Mouse (Mus musculus) hindbrain, embryonic 13.5 days (tissue): ENCODE measurements around the gene Mlec. TPM values are rescaled to one million over a fixed set of nuclear protein-coding genes. Genes with fewer than 3 reads are reported as not detected.
A peak's percentile ranks its signal among the peaks of the same experiment; 100 is the strongest.

Experiments used
- ATAC-seq: fragments of 200-750 bp; cut with Nextera tagmentation; 2 replicates; pipeline ENCODE4 v1.8.0; 2017; ENCODE audit warnings: moderate TSS enrichment; ENCODE audit not compliant: low FRiP score
- H3K27ac ChIP-seq: fragments of 300-500 bp; sonication (generic); 2 replicates; pipeline ENCODE4 v1.5.1; 2015; ENCODE audit warnings: inconsistent platforms, mild to moderate bottlenecking, moderate library complexity
- H3K27me3 ChIP-seq: fragments of 300-500 bp; sonication (generic); 2 replicates; pipeline ENCODE4 v1.6.1; 2015; ENCODE audit warnings: mild to moderate bottlenecking, inconsistent platforms
- H3K36me3 ChIP-seq: fragments of 300-500 bp; sonication (generic); 2 replicates; pipeline ENCODE4 v1.6.1; 2015; ENCODE audit warnings: mild to moderate bottlenecking, inconsistent platforms
- H3K4me1 ChIP-seq: fragments of 300-500 bp; sonication (generic); replicated peaks from 2 replicates; pipeline ENCODE4 v1.6.1; 2015; ENCODE audit warnings: inconsistent platforms
- H3K4me2 ChIP-seq: fragments of 300-500 bp; sonication (generic); 2 replicates; pipeline ENCODE4 v1.6.1; 2015; ENCODE audit warnings: inconsistent platforms, mild to moderate bottlenecking, moderate library complexity
- H3K4me3 ChIP-seq: fragments of 300-500 bp; sonication (generic); 2 replicates; pipeline ENCODE4 v1.5.1; 2015; ENCODE audit warnings: mild to moderate bottlenecking, inconsistent platforms
- H3K9ac ChIP-seq: fragments of 300-500 bp; sonication (generic); 2 replicates; pipeline ENCODE4 v1.6.1; 2015; ENCODE audit warnings: mild to moderate bottlenecking, inconsistent platforms
- H3K9me3 ChIP-seq: fragments of 300-500 bp; sonication (generic); 2 replicates; pipeline ENCODE4 v1.6.1; 2016; ENCODE audit warnings: inconsistent platforms
- WGBS: fragments of 180-500 bp; shearing (Covaris S2); methylation state at CpG from one replicate; pipeline ENCODE4 v1.1.7; 2015; 5-methylcytosine and 5-hydroxymethylcytosine counted together
- polyA plus RNA-seq: library from polyadenylated mRNA; unstranded; fragments of >200 nt; fragmentation: Nextera tagmentation; extraction: Ambion mirVana; gene quantifications from 2 replicates; pipeline ENCODE4 v1.2.1, GENCODE M21; 2015

Mlec gene
- polyA plus RNA-seq, 1 experiment from 2014 or later, result 27.2 TPM

GRCm38 (mm10) chr5:115188824-115189223 lies 30.8 kb upstream of the Mlec start:
- peaks cover 47% of the 10 kb centered on the region for H3K27me3 ChIP-seq
- no peak for ATAC-seq

GRCm38 (mm10) chr5:115187188-115188131 lies 29.5 kb upstream of the Mlec start:
- WGBS, result 18% methylated on average over 26 of the region's 26 CpGs
- Histone ChIP-seq H3K9me3 (no peaks in the 10 kb centered on the region), H3K4me2 (peak overlapping the region; percentile 40), H3K9ac (0 out of 2 replicates have a peak overlapping the region, but pooled peaks have one; percentile 46), H3K4me3 (no peak overlapping the region), H3K27me3 (peaks cover 38% of the 10 kb centered on the region), H3K27ac (peak overlapping the region; percentile 81), H3K4me1 (peaks cover 76% of the 10 kb centered on the region), H3K36me3 (no peaks in the 10 kb centered on the region)
- peak; percentile 70; the same call in 1 of the 2 replicates for ATAC-seq

More at GRCm38 (mm10) chr5:115188824-115189223, 30.8 kb upstream of the Mlec start:
- Histone ChIP-seq H3K9me3 (no peaks in the 10 kb centered on the region), H3K36me3 (no peaks in the 10 kb centered on the region), H3K9ac (no peak overlapping the region), H3K27ac (no peak overlapping the region), H3K4me1 (peaks cover 77% of the 10 kb centered on the region), H3K4me2 (no peak overlapping the region), H3K4me3 (no peak overlapping the region)
- 51% methylated on average over 5 of the region's 5 CpGs for WGBS

DNA sequence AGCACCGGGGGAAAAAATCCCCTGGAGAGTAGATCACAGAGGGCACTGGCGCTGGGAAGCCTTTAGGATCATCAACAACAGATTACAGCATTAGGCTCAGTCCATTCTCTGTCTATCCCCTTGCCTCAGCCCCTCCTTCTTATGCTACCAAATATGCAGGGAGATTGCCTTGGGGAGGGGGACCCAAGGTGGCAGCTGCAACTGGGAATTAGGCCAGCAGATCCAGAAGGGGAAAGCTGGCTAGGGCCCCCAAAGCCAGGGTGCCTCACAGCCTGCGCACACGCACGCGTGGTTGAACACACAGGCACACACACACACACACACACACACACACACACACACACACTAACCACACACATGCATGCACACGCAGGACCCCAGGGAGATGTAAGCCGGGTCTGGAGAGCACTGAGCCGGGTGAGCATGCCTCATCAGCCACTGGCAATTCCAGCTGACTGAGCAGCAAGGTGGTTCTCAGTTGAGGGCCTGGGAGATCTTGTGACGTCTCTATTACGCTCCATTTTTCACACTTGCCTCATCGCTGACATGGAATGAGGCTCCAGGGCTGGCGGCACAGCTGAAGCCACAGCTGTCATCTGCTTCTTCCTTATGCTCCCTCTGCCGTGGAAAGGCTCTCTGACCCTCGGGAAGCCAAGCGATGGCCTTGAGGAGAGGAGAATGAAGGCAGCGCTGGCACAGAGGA lies 28.5 kb upstream of the Mlec start:
- peaks cover 32% of the 10 kb centered on the region for H3K27me3 ChIP-seq
- H3K9me3 ChIP-seq, result no peaks in the 10 kb centered on the region
- H3K4me1 ChIP-seq, result peaks cover 76% of the 10 kb centered on the region
- peak; percentile 59 for ATAC-seq
- WGBS, result 26% methylated on average over 17 of the region's 17 CpGs
- H3K9ac ChIP-seq, result peak overlapping the region; percentile 46; the same call in 1 of the 2 replicates
- peak overlapping the region; percentile 40 for H3K4me2 ChIP-seq
- H3K36me3 ChIP-seq, result no peaks in the 10 kb centered on the region
- H3K4me3 ChIP-seq, result peak overlapping the region; percentile 11; the same call in 1 of the 2 replicates
- peak overlapping the region; percentile 81 for H3K27ac ChIP-seq

DNA sequence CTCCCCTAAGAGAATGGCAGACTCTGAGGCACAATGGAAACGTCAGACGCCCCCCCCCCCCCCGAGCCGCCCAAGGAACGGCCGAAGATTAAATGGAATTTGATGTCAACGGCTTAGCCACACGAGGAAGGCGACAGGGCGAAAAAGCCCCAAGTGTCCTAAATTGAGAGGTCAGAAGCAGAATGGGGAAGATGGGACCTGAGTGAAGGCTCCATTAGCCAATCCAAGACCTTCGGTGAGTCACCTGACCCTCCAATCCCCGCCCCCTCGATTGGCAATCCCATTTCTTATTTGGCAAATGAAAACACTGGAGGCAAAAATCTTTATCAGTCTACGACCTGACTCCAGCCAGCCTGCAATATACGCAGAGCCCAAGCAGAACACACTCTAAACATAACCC lies 26.7 kb upstream of the Mlec start:
- peak overlapping the region; percentile 55 for H3K9ac ChIP-seq
- H3K36me3 ChIP-seq, result no peaks in the 10 kb centered on the region
- peak overlapping the region; percentile 52 for H3K27ac ChIP-seq
- H3K27me3 ChIP-seq, result peaks cover 16% of the 10 kb centered on the region
- H3K4me2 ChIP-seq, result peak overlapping the region; percentile 45
- H3K4me1 ChIP-seq, result peaks cover 67% of the 10 kb centered on the region
- no peaks in the 10 kb centered on the region for H3K9me3 ChIP-seq
- WGBS, result 20% methylated on average over 15 of the region's 15 CpGs
- no peak for ATAC-seq
- peak overlapping the region; percentile 30 for H3K4me3 ChIP-seq

- no peaks in the 10 kb centered on the region for H3K9me3 ChIP-seq
- ATAC-seq, result no peak
- peaks cover 10% of the 10 kb centered on the region for H3K27me3 ChIP-seq
- H3K36me3 ChIP-seq, result no peaks in the 10 kb centered on the region
- H3K27ac ChIP-seq, result no peak overlapping the region
- no peak overlapping the region for H3K4me2 ChIP-seq
- peaks cover 66% of the 10 kb centered on the region for H3K4me1 ChIP-seq
- 93% methylated on average over 10 of the region's 10 CpGs for WGBS
- H3K4me3 ChIP-seq, result no peak overlapping the region
- H3K9ac ChIP-seq, result no peak overlapping the region
Measured at GRCm38 (mm10) chr5:115183482-115183881, 25.5 kb upstream of the Mlec start.

DNA sequence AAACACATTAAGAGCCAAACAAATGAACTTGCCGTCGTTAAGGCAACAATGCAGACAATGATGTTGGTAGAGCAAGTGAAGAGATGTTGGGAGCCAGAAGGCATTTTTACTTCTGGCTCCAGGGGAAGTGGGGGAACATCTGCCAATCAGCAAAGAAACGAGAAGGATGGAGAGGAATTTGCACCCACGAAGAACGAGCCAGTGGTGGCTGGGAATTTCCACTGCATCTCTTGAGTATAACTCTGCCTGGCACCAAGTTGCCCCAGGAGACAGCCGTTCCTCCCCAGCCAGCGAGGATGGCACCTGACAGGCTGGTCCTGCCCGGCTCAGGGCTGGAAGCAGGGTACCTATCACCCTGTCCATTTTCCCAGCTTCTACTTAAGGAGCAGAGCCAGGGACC lies 24.9 kb upstream of the Mlec start:
- peak overlapping the region; percentile 12; the same call in 1 of the 2 replicates for H3K27ac ChIP-seq
- peaks cover 66% of the 10 kb centered on the region for H3K4me1 ChIP-seq
- no peak overlapping the region for H3K4me3 ChIP-seq
- peaks cover 12% of the 10 kb centered on the region for H3K27me3 ChIP-seq
- no peak overlapping the region for H3K9ac ChIP-seq
- no peaks in the 10 kb centered on the region for H3K36me3 ChIP-seq
- no peak for ATAC-seq
- 79% methylated on average over 8 of the region's 8 CpGs for WGBS
- no peaks in the 10 kb centered on the region for H3K9me3 ChIP-seq
- H3K4me2 ChIP-seq, result no peak overlapping the region

DNA sequence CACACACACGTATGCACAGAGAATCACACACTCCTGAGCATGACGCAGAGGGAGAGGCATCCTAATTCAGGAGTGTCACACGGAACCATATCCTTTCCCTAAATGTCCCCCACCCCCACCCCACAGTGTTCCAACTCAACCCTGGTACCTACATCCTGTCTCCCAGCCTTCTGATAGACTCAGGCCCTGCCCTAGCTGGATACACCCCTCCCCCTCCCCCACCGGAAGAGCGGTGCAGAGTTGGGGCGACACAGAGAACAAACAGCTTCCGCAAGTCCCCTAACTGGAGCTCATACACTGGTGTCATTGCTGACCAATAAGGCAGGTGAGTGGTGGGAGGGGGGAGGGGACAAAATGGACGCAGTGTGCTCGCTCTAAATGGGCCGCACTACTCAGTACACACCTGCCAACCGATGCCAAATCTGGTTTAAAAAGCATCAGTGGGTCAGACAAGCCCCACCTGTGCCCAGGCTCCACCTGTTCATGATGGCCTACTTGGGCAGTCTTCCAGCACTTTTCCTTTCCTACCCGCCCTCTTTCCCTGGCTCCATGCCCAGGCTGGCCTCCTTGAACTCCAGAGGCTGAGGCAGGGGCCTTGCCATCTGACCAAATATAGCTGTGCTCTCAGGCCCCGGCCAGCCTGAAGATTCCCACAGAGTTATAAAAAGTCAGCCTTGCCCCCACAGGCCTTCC lies 23.4 kb upstream of the Mlec start:
- H3K4me1 ChIP-seq, result peaks cover 57% of the 10 kb centered on the region
- no peak overlapping the region for H3K4me3 ChIP-seq
- no peak for ATAC-seq
- H3K9me3 ChIP-seq, result no peaks in the 10 kb centered on the region
- WGBS, result 83% methylated on average over 13 of the region's 13 CpGs
- no peak overlapping the region for H3K4me2 ChIP-seq
- peaks cover 12% of the 10 kb centered on the region for H3K27me3 ChIP-seq
- no peaks in the 10 kb centered on the region for H3K36me3 ChIP-seq
- no peak overlapping the region for H3K27ac ChIP-seq
- H3K9ac ChIP-seq, result no peak overlapping the region

DNA sequence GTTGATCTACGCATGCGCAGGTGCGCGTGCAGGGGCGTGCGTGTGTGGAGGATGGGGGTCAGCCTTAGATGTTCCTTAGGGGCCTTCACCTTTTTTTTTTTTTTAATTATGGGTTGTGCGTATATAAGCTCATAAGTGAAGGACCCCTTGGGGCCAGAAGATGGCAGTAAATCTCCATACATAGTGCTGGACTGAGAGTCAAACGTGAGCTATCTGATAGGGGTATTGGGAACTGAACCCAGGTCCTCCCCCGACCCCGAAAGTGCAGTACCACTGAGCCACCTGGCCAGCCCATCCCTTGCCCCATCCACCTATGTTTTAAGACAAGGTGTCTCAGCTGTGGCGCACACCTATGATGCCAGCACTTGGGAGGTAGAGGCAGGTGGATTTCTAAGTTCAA lies 21.6 kb upstream of the Mlec start:
- H3K4me1 ChIP-seq, result peaks cover 40% of the 10 kb centered on the region
- H3K4me2 ChIP-seq, result no peak overlapping the region
- peaks cover 12% of the 10 kb centered on the region for H3K27me3 ChIP-seq
- H3K27ac ChIP-seq, result no peak overlapping the region
- H3K4me3 ChIP-seq, result no peak overlapping the region
- 93% methylated on average over 11 of the region's 11 CpGs for WGBS
- no peaks in the 10 kb centered on the region for H3K9me3 ChIP-seq
- no peak for ATAC-seq
- H3K36me3 ChIP-seq, result no peaks in the 10 kb centered on the region
- no peak overlapping the region for H3K9ac ChIP-seq

DNA sequence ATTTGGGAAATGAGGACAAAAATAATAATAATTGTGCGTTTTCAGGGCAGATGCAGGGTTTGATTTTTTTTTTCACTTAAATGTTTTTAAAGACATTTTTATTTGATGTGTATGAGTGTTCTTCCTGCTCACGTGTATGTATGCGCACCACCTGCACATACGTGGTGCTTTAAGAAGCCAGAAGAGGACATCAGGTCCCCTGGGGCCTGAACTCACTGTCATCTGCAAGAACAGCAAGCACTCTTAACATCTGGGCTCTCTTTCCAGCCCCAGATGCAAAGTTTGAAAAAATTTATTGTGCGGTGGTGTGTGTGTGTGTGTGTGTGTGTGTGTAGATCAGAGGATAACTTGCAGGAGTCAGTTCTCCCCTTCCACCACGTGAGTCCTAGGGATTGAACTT lies 19.9 kb upstream of the Mlec start:
- no peak overlapping the region for H3K4me3 ChIP-seq
- 82% methylated on average over 6 of the region's 6 CpGs for WGBS
- peaks cover 23% of the 10 kb centered on the region for H3K4me1 ChIP-seq
- H3K9me3 ChIP-seq, result no peaks in the 10 kb centered on the region
- ATAC-seq, result no peak
- H3K36me3 ChIP-seq, result 0 out of 2 replicates have a peak, but pooled peaks cover 2% of the 10 kb centered on the region
- no peak overlapping the region for H3K9ac ChIP-seq
- no peak overlapping the region for H3K4me2 ChIP-seq
- peaks cover 9% of the 10 kb centered on the region; the same call in 1 of the 2 replicates for H3K27me3 ChIP-seq
- no peak overlapping the region for H3K27ac ChIP-seq

DNA sequence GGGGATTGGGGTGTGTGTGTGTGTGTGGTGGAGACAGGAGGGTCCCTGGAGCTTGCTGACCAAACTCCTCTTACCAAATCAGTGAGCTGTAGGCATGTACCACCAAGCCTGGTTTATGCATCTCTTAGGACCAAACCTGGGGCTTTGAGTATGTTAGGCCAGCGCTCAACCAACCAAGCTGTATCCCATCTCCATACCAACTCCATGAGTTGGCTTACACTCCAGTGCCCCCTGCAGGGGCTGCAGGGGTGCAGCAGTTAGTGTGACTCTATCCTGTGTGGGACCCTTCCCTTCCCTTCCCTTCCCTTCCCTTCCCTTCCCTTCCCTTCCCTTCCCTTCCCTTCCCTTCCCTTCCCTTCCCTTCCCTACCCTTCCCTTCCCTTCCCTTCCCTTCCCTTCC lies 16.6 kb upstream of the Mlec start:
- no peak overlapping the region for H3K4me2 ChIP-seq
- H3K9ac ChIP-seq, result no peak overlapping the region
- H3K27ac ChIP-seq, result no peak overlapping the region
- peaks cover 5% of the 10 kb centered on the region; the same call in 1 of the 2 replicates for H3K27me3 ChIP-seq
- 0 out of 2 replicates have a peak, but pooled peaks cover 5% of the 10 kb centered on the region for H3K4me1 ChIP-seq
- no peak overlapping the region for H3K4me3 ChIP-seq
- H3K9me3 ChIP-seq, result no peaks in the 10 kb centered on the region
- ATAC-seq, result no peak
- H3K36me3 ChIP-seq, result peaks cover 17% of the 10 kb centered on the region; the same call in 1 of the 2 replicates
- 94% methylated on average over 1 of the region's 1 CpGs for WGBS

- Histone ChIP-seq H3K27me3 (no peaks in the 10 kb centered on the region; the same call in 1 of the 2 replicates), H3K4me2 (no peak overlapping the region), H3K36me3 (peaks cover 17% of the 10 kb centered on the region; the same call in 1 of the 2 replicates), H3K9me3 (no peaks in the 10 kb centered on the region), H3K4me1 (peaks cover 12% of the 10 kb centered on the region), H3K9ac (no peak overlapping the region), H3K4me3 (no peak overlapping the region), H3K27ac (no peak overlapping the region)
- WGBS, result 87% methylated on average over 8 of the region's 8 CpGs
- ATAC-seq, result no peak
Measured at GRCm38 (mm10) chr5:115170150-115170549, 12.2 kb upstream of the Mlec start.
